Mouse (Mus musculus) kidney, embryonic 16.5 days (tissue): ENCODE results near the gene Acot13. TPM values are rescaled to one million over a fixed set of nuclear protein-coding genes. Genes with fewer than 3 reads are reported as not detected.

Experiments used
- ATAC-seq: fragments of 200-750 bp; cut with Nextera tagmentation; 2 replicates; pipeline ENCODE4 v1.8.0; 2017; ENCODE audit warnings: moderate TSS enrichment; ENCODE audit not compliant: low FRiP score, low TSS enrichment
- H3K27ac ChIP-seq: fragments of 300-500 bp; sonication (generic); 2 replicates; pipeline ENCODE4 v1.5.1; 2014; ENCODE audit warnings: low read length
- H3K27me3 ChIP-seq: fragments of 300-500 bp; sonication (generic); 2 replicates; pipeline ENCODE4 v1.6.1; 2014; ENCODE audit warnings: low read length, control low read depth, mixed read lengths; ENCODE audit not compliant: insufficient read depth
- H3K36me3 ChIP-seq: fragments of 300-500 bp; sonication (generic); 2 replicates; pipeline ENCODE4 v1.6.1; 2014; ENCODE audit warnings: low read length, control low read depth, mixed read lengths; ENCODE audit not compliant: insufficient read depth
- H3K4me1 ChIP-seq: fragments of 300-500 bp; sonication (generic); 2 replicates; pipeline ENCODE4 v1.6.1; 2014; ENCODE audit warnings: low read length, control low read depth, mixed read lengths; ENCODE audit not compliant: insufficient read depth
- H3K4me2 ChIP-seq: fragments of 300-500 bp; sonication (generic); replicated peaks from 2 replicates; pipeline ENCODE4 v1.6.1; 2014; ENCODE audit warnings: low read depth, low read length
- H3K4me3 ChIP-seq: fragments of 300-500 bp; sonication (generic); 2 replicates; pipeline ENCODE4 v1.5.1; 2014; ENCODE audit warnings: mild to moderate bottlenecking, low read length
- H3K9ac ChIP-seq: fragments of 300-500 bp; sonication (generic); replicated peaks from 2 replicates; pipeline ENCODE4 v1.6.1; 2014; ENCODE audit warnings: low read length
- H3K9me3 ChIP-seq: fragments of 300-500 bp; sonication (generic); 2 replicates; pipeline ENCODE4 v1.6.1; 2016; ENCODE audit warnings: low read length, control low read depth
- WGBS: fragments of 180-500 bp; shearing (Covaris S2); extraction: QIAGEN DNeasy Blood & Tissue Kit; methylation state at CpG from one replicate; pipeline ENCODE4 v1.1.7; 2014; 5-methylcytosine and 5-hydroxymethylcytosine counted together
- polyA plus RNA-seq: library from polyadenylated mRNA; unstranded; fragments of >200 nt; fragmentation: Nextera tagmentation; extraction: Ambion mirVana; gene quantifications from 2 replicates; pipeline ENCODE4 v1.2.1, GENCODE M21; 2015

Acot13 gene
- polyA plus RNA-seq, 1 experiment from 2014 or later = 121 TPM

- no peaks in the 10 kb centered on the region for H3K27me3 ChIP-seq
- peak overlapping the region; percentile 83 for H3K4me2 ChIP-seq
- WGBS = 4% methylated on average over 21 of the region's 21 CpGs
- H3K4me3 ChIP-seq = peak overlapping the region; percentile 88
- H3K4me1 ChIP-seq = peaks cover 25% of the 10 kb centered on the region
- H3K9ac ChIP-seq = peak overlapping the region; percentile 95
- ATAC-seq = no peak
- H3K27ac ChIP-seq = peak overlapping the region; percentile 95
- H3K36me3 ChIP-seq = peaks cover 7% of the 10 kb centered on the region
- no peaks in the 10 kb centered on the region for H3K9me3 ChIP-seq
Observed at GRCm38 (mm10) chr13:24832131-24832810, 931 bp upstream of the Acot13 start.

- Histone ChIP-seq H3K36me3 (peaks cover 3% of the 10 kb centered on the region; the same call in 1 of the 2 replicates), H3K27me3 (no peaks in the 10 kb centered on the region), H3K4me3 (peak overlapping the region; percentile 88), H3K9me3 (no peaks in the 10 kb centered on the region), H3K4me1 (peaks cover 25% of the 10 kb centered on the region), H3K9ac (peak overlapping the region; percentile 95), H3K4me2 (peak overlapping the region; percentile 65), H3K27ac (peak overlapping the region; percentile 92)
- ATAC-seq = no peak
- 1% methylated on average over 20 of the region's 20 CpGs for WGBS
Observed at GRCm38 (mm10) chr13:24830756-24831352, 486 bp downstream of the Acot13 start.

- Histone ChIP-seq H3K4me2 (no peak overlapping the region), H3K4me3 (no peak overlapping the region)
- 82% methylated on average over 7 of the region's 7 CpGs for WGBS
Observed at GRCm38 (mm10) chr13:24826116-24826515, 5.2 kb downstream of the Acot13 start.

GRCm38 (mm10) chr13:24825587-24825986 lies 5.8 kb downstream of the Acot13 start:
- ATAC-seq = no peak
- no peak overlapping the region for H3K4me2 ChIP-seq
- H3K9me3 ChIP-seq = no peaks in the 10 kb centered on the region
- no peak overlapping the region for H3K27ac ChIP-seq
- 83% methylated on average over 4 of the region's 4 CpGs for WGBS
- H3K9ac ChIP-seq = no peak overlapping the region
- H3K36me3 ChIP-seq = no peaks in the 10 kb centered on the region
- peaks cover 2% of the 10 kb centered on the region; the same call in 1 of the 2 replicates for H3K4me1 ChIP-seq
- H3K4me3 ChIP-seq = no peak overlapping the region
- no peaks in the 10 kb centered on the region for H3K27me3 ChIP-seq

More at GRCm38 (mm10) chr13:24826116-24826515, 5.2 kb downstream of the Acot13 start:
- no peaks in the 10 kb centered on the region for H3K27me3 ChIP-seq
- H3K4me1 ChIP-seq = peaks cover 4% of the 10 kb centered on the region; the same call in 1 of the 2 replicates
- no peak overlapping the region for H3K27ac ChIP-seq
- H3K9me3 ChIP-seq = no peaks in the 10 kb centered on the region
- H3K9ac ChIP-seq = no peak overlapping the region
- H3K36me3 ChIP-seq = no peaks in the 10 kb centered on the region
- ATAC-seq = no peak

- Histone ChIP-seq H3K36me3 (0 out of 2 replicates have a peak, but pooled peaks cover 4% of the 10 kb centered on the region), H3K4me2 (no peak overlapping the region), H3K9me3 (no peaks in the 10 kb centered on the region), H3K27ac (no peak overlapping the region), H3K27me3 (no peaks in the 10 kb centered on the region), H3K4me3 (no peak overlapping the region), H3K9ac (no peak overlapping the region), H3K4me1 (no peaks in the 10 kb centered on the region)
- ATAC-seq = no peak
- 92% methylated on average over 4 of the region's 4 CpGs for WGBS
Observed at GRCm38 (mm10) chr13:24824647-24825046, 6.7 kb downstream of the Acot13 start.

GRCm38 (mm10) chr13:24822663-24823343 lies 8.5 kb downstream of the Acot13 start:
- WGBS = 83% methylated on average over 16 of the region's 16 CpGs
- H3K4me2 ChIP-seq = no peak overlapping the region
- no peak for ATAC-seq

GRCm38 (mm10) chr13:24819931-24820330 lies 11.4 kb downstream of the Acot13 start:
- no peak overlapping the region for H3K9ac ChIP-seq
- H3K36me3 ChIP-seq = peaks cover 16% of the 10 kb centered on the region
- H3K4me1 ChIP-seq = no peaks in the 10 kb centered on the region
- no peak for ATAC-seq
- H3K9me3 ChIP-seq = no peaks in the 10 kb centered on the region
- H3K27ac ChIP-seq = no peak overlapping the region
- no peak overlapping the region for H3K4me3 ChIP-seq
- no peak overlapping the region for H3K4me2 ChIP-seq
- WGBS = 59% methylated on average over 1 of the region's 1 CpGs
- no peaks in the 10 kb centered on the region for H3K27me3 ChIP-seq

More at GRCm38 (mm10) chr13:24822663-24823343, 8.5 kb downstream of the Acot13 start:
- peaks cover 13% of the 10 kb centered on the region; the same call in 1 of the 2 replicates for H3K36me3 ChIP-seq
- no peak overlapping the region for H3K9ac ChIP-seq
- no peak overlapping the region for H3K4me3 ChIP-seq
- H3K9me3 ChIP-seq = no peaks in the 10 kb centered on the region
- H3K27ac ChIP-seq = no peak overlapping the region
- no peaks in the 10 kb centered on the region for H3K27me3 ChIP-seq
- no peaks in the 10 kb centered on the region for H3K4me1 ChIP-seq

- Histone ChIP-seq H3K9me3 (no peaks in the 10 kb centered on the region), H3K27ac (no peak overlapping the region), H3K36me3 (peaks cover 40% of the 10 kb centered on the region), H3K4me1 (no peaks in the 10 kb centered on the region), H3K4me3 (no peak overlapping the region), H3K27me3 (no peaks in the 10 kb centered on the region), H3K4me2 (no peak overlapping the region), H3K9ac (no peak overlapping the region)
- ATAC-seq = peak; percentile 80
- WGBS = 54% methylated on average over 4 of the region's 4 CpGs
Observed at GRCm38 (mm10) chr13:24816125-24817092, 14.9 kb downstream of the Acot13 start.

GRCm38 (mm10) chr13:24814616-24815015 lies 16.7 kb downstream of the Acot13 start:
- Histone ChIP-seq H3K27ac (no peak overlapping the region), H3K4me2 (no peak overlapping the region), H3K4me1 (no peaks in the 10 kb centered on the region), H3K36me3 (peaks cover 52% of the 10 kb centered on the region), H3K4me3 (no peak overlapping the region), H3K9me3 (no peaks in the 10 kb centered on the region), H3K27me3 (no peaks in the 10 kb centered on the region), H3K9ac (no peak overlapping the region)
- ATAC-seq = no peak
- WGBS = 86% methylated on average over 1 of the region's 1 CpGs
